Comparison of ENCODE assay signal across 15 mouse cellular contexts in genomic region chr9:66977982-66978381, GRCm38 (mm10). TPM values are rescaled to one million over a fixed set of nuclear protein-coding genes. Genes with fewer than 3 reads are reported as not detected.
DNase-seq lines count a peak whose midpoint lies in the region; ATAC-seq and TF ChIP-seq lines count a peak whose summit lies in the region.
"Had no signal": no experiment of that assay in that cellular context is flagged by ENCODE, and none has a peak within 500 bp of the region (broad histone marks: within the 10 kb centered on the region; RNA-seq: fewer than 3 reads in every experiment).

No protein-coding gene starts in this region.

- no peak for ATAC-seq in intestine, postnatal 0 days
- ATAC-seq: intestine, embryonic 15.5 days had no signal

- no peak overlapping the region for H3K4me3 ChIP-seq in thymus, adult 2 months (ENCODE audit: control insufficient read depth, insufficient read depth, low read length)
- H3K4me3 ChIP-seq in intestine, postnatal 0 days (ENCODE audit: low read depth, low read length): no peak overlapping the region
- H3K4me3 ChIP-seq: intestine, embryonic 15.5 days; myocyte had no signal

- no peaks in the 10 kb centered on the region for H3K9me3 ChIP-seq in intestine, postnatal 0 days (ENCODE audit: control insufficient read depth)
- H3K9me3 ChIP-seq: intestine, embryonic 15.5 days had no signal

- TF ChIP-seq CTCF in thymus, adult 2 months (IDR thresholded peaks at IDR 0.05; ENCODE audit: borderline replicate concordance, control insufficient read depth, extremely low read depth, insufficient read depth, low read length, poor library complexity): no peak
- no peak for TF ChIP-seq CTCF in intestine, postnatal 0 days (IDR thresholded peaks at IDR 0.05; ENCODE audit: low read depth)

- peak; percentile 18 for DNase-seq in adrenal gland, adult 2 months
- DNase-seq in adrenal gland, postnatal 25 days: no peak
- peak; percentile 49 for DNase-seq in kidney, postnatal 10 days
- DNase-seq in kidney, adult 18-20 months: no peak
- DNase-seq in 416B (ENCODE audit: low read depth): peak; percentile 78
- peak; percentile 47 to 57 for DNase-seq in left cerebral cortex, adult 18-20 months (ENCODE audit: low spot score in 2 of 2)
- DNase-seq in thymus, adult 2 months: no peak
- DNase-seq: adrenal gland, postnatal 10 days; gastrocnemius, postnatal 36 days; heart, postnatal 10 days had no signal

- no peak overlapping the region for H3K4me2 ChIP-seq in intestine, postnatal 0 days (replicated peaks; ENCODE audit: low read depth)
- H3K4me2 ChIP-seq: intestine, embryonic 15.5 days had no signal

- H3K4me1 ChIP-seq in thymus, adult 2 months (replicated peaks; ENCODE audit: control insufficient read depth, insufficient read depth, low read length): no peaks in the 10 kb centered on the region
- no peaks in the 10 kb centered on the region; the same call in 1 of the 2 replicates for H3K4me1 ChIP-seq in intestine, postnatal 0 days (replicated peaks; ENCODE audit: control insufficient read depth, insufficient read depth, low read length)
- H3K4me1 ChIP-seq: intestine, embryonic 15.5 days had no signal

- no peaks in the 10 kb centered on the region for H3K27me3 ChIP-seq in thymus, adult 2 months (ENCODE audit: control insufficient read depth, insufficient read depth, low read length)
- H3K27me3 ChIP-seq in intestine, postnatal 0 days (replicated peaks; ENCODE audit: control insufficient read depth, insufficient read depth, low read length): no peaks in the 10 kb centered on the region
- H3K27me3 ChIP-seq: intestine, embryonic 15.5 days had no signal

- no peak overlapping the region for H3K27ac ChIP-seq in thymus, adult 2 months (ENCODE audit: control insufficient read depth, insufficient read depth, low read length)
- no peak overlapping the region for H3K27ac ChIP-seq in intestine, postnatal 0 days (ENCODE audit: low read depth, low read length)
- H3K27ac ChIP-seq: intestine, embryonic 15.5 days; liver, embryonic 14.5 days; stomach, postnatal 0 days had no signal

- H3K36me3 ChIP-seq in thymus, adult 2 months (ENCODE audit: control insufficient read depth, insufficient read depth, low read length): no peaks in the 10 kb centered on the region
- no peaks in the 10 kb centered on the region for H3K36me3 ChIP-seq in intestine, postnatal 0 days (ENCODE audit: control insufficient read depth, insufficient read depth)
- H3K36me3 ChIP-seq: intestine, embryonic 15.5 days had no signal

- TF ChIP-seq POLR2A in thymus, adult 2 months (IDR thresholded peaks at IDR 0.05; ENCODE audit: control insufficient read depth, extremely low read depth, insufficient read depth, low read length, poor library complexity): no peak

- H3K9ac ChIP-seq in intestine, postnatal 0 days (ENCODE audit: low read depth, low read length): no peak overlapping the region
- H3K9ac ChIP-seq: intestine, embryonic 15.5 days; liver, embryonic 14.5 days had no signal

- WGBS in thymus, adult 2 months: 58% methylated on average over 1 of the region's 1 CpGs
- WGBS in intestine, postnatal 0 days: 91% methylated on average over 1 of the region's 1 CpGs

RNA-seq across cellular contexts. Expression of gene Lactb, which starts 2.7 kb away (rescaled TPM):
- total RNA-seq in adrenal gland, adult 2 months (2021): 10 to 100 TPM; 15.7 to 19.1 TPM
- 23.6 and 32.2 TPM in 2 replicates for polyA plus RNA-seq in adrenal gland, adult 2 months (2012; rRNA removed)
- 16.6 and 18.5 TPM in 2 replicates for total RNA-seq in adrenal gland, postnatal 25 days (2021)
- total RNA-seq in left cerebral cortex, adult 18-20 months (2021): 10 to 100 TPM; 17.1 to 18.1 TPM
- polyA plus RNA-seq in thymus, adult 2 months (2012; rRNA removed): 12.6 and 19.1 TPM in 2 replicates
- polyA plus RNA-seq in intestine, postnatal 0 days (2015; fragmentation: Nextera tagmentation; extraction: Ambion mirVana): 14.9 and 17.2 TPM in 2 replicates

RNA-seq across cellular contexts. Expression of gene Rps27l, which starts 32.1 kb away (rescaled TPM):
- total RNA-seq in adrenal gland, adult 2 months (2021): 100 to 1,000 TPM; 252 to 306 TPM
- 3.9 and 6.2 TPM in 2 replicates for polyA plus RNA-seq in adrenal gland, adult 2 months (2012; rRNA removed)
- total RNA-seq in adrenal gland, postnatal 25 days (2021): 254 and 278 TPM in 2 replicates
- 10 to 100 TPM; 34.6 to 37.2 TPM for total RNA-seq in left cerebral cortex, adult 18-20 months (2021)
- polyA plus RNA-seq in thymus, adult 2 months (2012; rRNA removed): 52.2 and 61.1 TPM in 2 replicates
- polyA plus RNA-seq in intestine, postnatal 0 days (2015; fragmentation: Nextera tagmentation; extraction: Ambion mirVana): 712 and 778 TPM in 2 replicates

RNA-seq across cellular contexts. Expression of gene Rab8b, which starts 58.5 kb away (rescaled TPM):
- total RNA-seq in adrenal gland, adult 2 months (2021): 10 to 100 TPM; 14.6 to 19.4 TPM
- polyA plus RNA-seq in adrenal gland, adult 2 months (2012; rRNA removed): 3.2 and 3.9 TPM in 2 replicates
- 14.5 and 17.2 TPM in 2 replicates for total RNA-seq in adrenal gland, postnatal 25 days (2021)
- total RNA-seq in left cerebral cortex, adult 18-20 months (2021): 10 to 100 TPM; 34.6 to 38.7 TPM
- polyA plus RNA-seq in thymus, adult 2 months (2012; rRNA removed): 24.7 and 27.6 TPM in 2 replicates
- 16.2 and 18.9 TPM in 2 replicates for polyA plus RNA-seq in intestine, postnatal 0 days (2015; fragmentation: Nextera tagmentation; extraction: Ambion mirVana)

Comparison
In these comparisons a context has a peak if more than half of its experiments do, and no peak if none do; other contexts are left out.
1. DNase-seq: peak in adrenal gland, adult 2 months (single experiment), kidney, postnatal 10 days (single experiment), 416B (single experiment) and left cerebral cortex, adult 18-20 months (2 of 2); none in adrenal gland, postnatal 25 days (single experiment), kidney, adult 18-20 months (single experiment) and thymus, adult 2 months (single experiment).